Mouse (Mus musculus) lung, embryonic 15.5 days (tissue): ENCODE results near the gene Ocrl. TPM values are rescaled to one million over a fixed set of nuclear protein-coding genes. Genes with fewer than 3 reads are reported as not detected.
A peak's percentile ranks its signal among the peaks of the same experiment; 100 is the strongest.

ENCODE experiments used
- ATAC-seq: fragments of 200-750 bp; cut with Nextera tagmentation; 2 replicates; pipeline ENCODE4 v1.8.0; 2017; ENCODE audit warnings: moderate number of reproducible peaks, borderline replicate concordance; ENCODE audit not compliant: low FRiP score, low TSS enrichment; ENCODE audit errors: extremely low read depth
- H3K27ac ChIP-seq: fragments of 300-500 bp; sonication (generic); 2 replicates; pipeline ENCODE4 v1.5.1; 2015; ENCODE audit warnings: moderate library complexity, mild to moderate bottlenecking, inconsistent platforms
- H3K27me3 ChIP-seq: fragments of 300-500 bp; sonication (generic); 2 replicates; pipeline ENCODE4 v1.6.1; 2015; ENCODE audit warnings: inconsistent platforms
- H3K36me3 ChIP-seq: fragments of 300-500 bp; sonication (generic); 2 replicates; pipeline ENCODE4 v1.6.1; 2015; ENCODE audit warnings: inconsistent platforms
- H3K4me1 ChIP-seq: fragments of 300-500 bp; sonication (generic); 2 replicates; pipeline ENCODE4 v1.6.1; 2015; ENCODE audit warnings: inconsistent platforms
- H3K4me2 ChIP-seq: fragments of 300-500 bp; sonication (generic); 2 replicates; pipeline ENCODE4 v1.6.1; 2015; ENCODE audit warnings: inconsistent platforms, mild to moderate bottlenecking, moderate library complexity
- H3K4me3 ChIP-seq: fragments of 300-500 bp; sonication (generic); 2 replicates; pipeline ENCODE4 v1.5.1; 2015; ENCODE audit warnings: mild to moderate bottlenecking, inconsistent platforms
- H3K9ac ChIP-seq: fragments of 300-500 bp; sonication (generic); 2 replicates; pipeline ENCODE4 v1.6.1; 2015; ENCODE audit warnings: inconsistent platforms
- H3K9me3 ChIP-seq: fragments of 300-500 bp; sonication (generic); 2 replicates; pipeline ENCODE4 v1.6.1; 2016; ENCODE audit warnings: inconsistent platforms
- WGBS: fragments of 180-500 bp; shearing (Covaris S2); methylation state at CpG from one replicate; pipeline ENCODE4 v1.1.7; 2015; 5-methylcytosine and 5-hydroxymethylcytosine counted together
- polyA plus RNA-seq: library from polyadenylated mRNA; unstranded; fragments of >200 nt; fragmentation: Nextera tagmentation; extraction: Ambion mirVana; gene quantifications from 2 replicates; pipeline ENCODE4 v1.2.1, GENCODE M21; 2015

The Ocrl gene
- polyA plus RNA-seq: 16.1 and 19.4 TPM in 2 replicates

- no peaks in the 10 kb centered on the region for H3K9me3 ChIP-seq
- H3K9ac ChIP-seq: peak within 1 kb of the TSS; percentile 72
- H3K4me1 ChIP-seq: peaks cover 5% of the 10 kb centered on the region; the same call in 1 of the 2 replicates
- WGBS: 17% methylated on average over 35 of the region's 35 CpGs
- H3K36me3 ChIP-seq: no peaks in the 10 kb centered on the region
- H3K4me2 ChIP-seq: peak within 1 kb of the TSS; percentile 53
- H3K4me3 ChIP-seq: peak within 1 kb of the TSS; percentile 72
- H3K27ac ChIP-seq: peak within 1 kb of the TSS; percentile 80
- H3K27me3 ChIP-seq: no peaks in the 10 kb centered on the region
- peak; percentile 87 for ATAC-seq
These were observed at the start of gene Ocrl for GRCm38 (mm10) chrX:47912306-47912792. Gene Ocrl (plus strand): TSS chrX:47912387.

GRCm38 (mm10) chrX:47880052-47880451 is 32.1 kb upstream of the Ocrl start:
- Histone ChIP-seq H3K36me3 (no peaks in the 10 kb centered on the region), H3K4me3 (no peak overlapping the region), H3K27me3 (no peaks in the 10 kb centered on the region), H3K27ac (no peak overlapping the region), H3K4me2 (no peak overlapping the region), H3K9ac (no peak overlapping the region), H3K9me3 (no peaks in the 10 kb centered on the region), H3K4me1 (0 out of 2 replicates have a peak, but pooled peaks cover 3% of the 10 kb centered on the region)
- peak; percentile 49; the same call in 1 of the 2 replicates for ATAC-seq
- WGBS: 21% methylated on average over 2 of the region's 2 CpGs

- Histone ChIP-seq H3K4me1 (0 out of 2 replicates have a peak, but pooled peaks cover 3% of the 10 kb centered on the region), H3K9me3 (no peaks in the 10 kb centered on the region), H3K4me2 (no peak overlapping the region), H3K36me3 (no peaks in the 10 kb centered on the region), H3K9ac (no peak overlapping the region), H3K27ac (no peak overlapping the region), H3K27me3 (no peaks in the 10 kb centered on the region), H3K4me3 (no peak overlapping the region)
- no peak for ATAC-seq
- 60% methylated on average over 6 of the region's 6 CpGs for WGBS
These were observed 29.4 kb upstream of the Ocrl start for GRCm38 (mm10) chrX:47882813-47883212.

- H3K27me3 ChIP-seq: no peaks in the 10 kb centered on the region
- H3K9ac ChIP-seq: no peak overlapping the region
- no peaks in the 10 kb centered on the region for H3K9me3 ChIP-seq
- H3K4me3 ChIP-seq: no peak overlapping the region
- no peaks in the 10 kb centered on the region for H3K4me1 ChIP-seq
- no peak overlapping the region for H3K27ac ChIP-seq
- no peak overlapping the region for H3K4me2 ChIP-seq
- 33% methylated on average over 2 of the region's 2 CpGs for WGBS
- H3K36me3 ChIP-seq: no peaks in the 10 kb centered on the region
- no peak for ATAC-seq
These were observed 24.8 kb upstream of the Ocrl start for GRCm38 (mm10) chrX:47887401-47887800.

GRCm38 (mm10) chrX:47891243-47891906 is 20.8 kb upstream of the Ocrl start:
- H3K4me3 ChIP-seq: peak overlapping the region; percentile 62
- ATAC-seq: peak; percentile 54; the same call in 1 of the 2 replicates
- no peaks in the 10 kb centered on the region for H3K36me3 ChIP-seq
- no peaks in the 10 kb centered on the region for H3K27me3 ChIP-seq
- no peaks in the 10 kb centered on the region for H3K9me3 ChIP-seq
- H3K9ac ChIP-seq: peak overlapping the region; percentile 62
- peak overlapping the region; percentile 74; the same call in 1 of the 2 replicates for H3K27ac ChIP-seq
- H3K4me2 ChIP-seq: peak overlapping the region; percentile 65
- WGBS: 10% methylated on average over 9 of the region's 12 CpGs
- H3K4me1 ChIP-seq: no peaks in the 10 kb centered on the region

GRCm38 (mm10) chrX:47891907-47892430 is 20.2 kb upstream of the Ocrl start:
- no peaks in the 10 kb centered on the region for H3K27me3 ChIP-seq
- peak overlapping the region; percentile 65 for H3K4me2 ChIP-seq
- 17% methylated on average over 34 of the region's 36 CpGs for WGBS
- H3K4me1 ChIP-seq: no peaks in the 10 kb centered on the region
- H3K27ac ChIP-seq: peak overlapping the region; percentile 74
- H3K4me3 ChIP-seq: peak overlapping the region; percentile 62
- no peaks in the 10 kb centered on the region for H3K9me3 ChIP-seq
- peak overlapping the region; percentile 62 for H3K9ac ChIP-seq
- ATAC-seq: peak; percentile 69
- H3K36me3 ChIP-seq: no peaks in the 10 kb centered on the region

GRCm38 (mm10) chrX:47892431-47893024 is 19.7 kb upstream of the Ocrl start, which contains the start of gene Smarca1:
Gene Smarca1 (minus strand): TSS chrX:47892974.
- peak within 1 kb of the TSS; percentile 74 for H3K27ac ChIP-seq
- no peaks in the 10 kb centered on the region for H3K9me3 ChIP-seq
- peak within 1 kb of the TSS; percentile 62 for H3K9ac ChIP-seq
- H3K4me1 ChIP-seq: no peaks in the 10 kb centered on the region
- peak; percentile 81 for ATAC-seq
- H3K4me3 ChIP-seq: peak within 1 kb of the TSS; percentile 62
- H3K4me2 ChIP-seq: peak within 1 kb of the TSS; percentile 65
- H3K27me3 ChIP-seq: no peaks in the 10 kb centered on the region
- WGBS: 16% methylated on average over 13 of the region's 17 CpGs
- no peaks in the 10 kb centered on the region for H3K36me3 ChIP-seq

- Histone ChIP-seq H3K4me3 (peak overlapping the region; percentile 72), H3K36me3 (no peaks in the 10 kb centered on the region), H3K9me3 (no peaks in the 10 kb centered on the region), H3K27me3 (no peaks in the 10 kb centered on the region), H3K4me2 (peak overlapping the region; percentile 53), H3K4me1 (peaks cover 5% of the 10 kb centered on the region; the same call in 1 of the 2 replicates), H3K27ac (peak overlapping the region; percentile 10; the same call in 1 of the 2 replicates), H3K9ac (0 out of 2 replicates have a peak overlapping the region, but pooled peaks have one; percentile 13)
- whole genome bisulfite sequencing: 13% methylated on average over 8 of the region's 8 CpGs
- peak; percentile 24; the same call in 1 of the 2 replicates for ATAC-seq
These were observed 836 bp downstream of the Ocrl start for GRCm38 (mm10) chrX:47912904-47913542.

- no peak for ATAC-seq
- Histone ChIP-seq H3K4me3 (peak overlapping the region; percentile 72; the same call in 1 of the 2 replicates), H3K27me3 (no peaks in the 10 kb centered on the region), H3K4me1 (peaks cover 5% of the 10 kb centered on the region; the same call in 1 of the 2 replicates), H3K36me3 (no peaks in the 10 kb centered on the region), H3K9me3 (no peaks in the 10 kb centered on the region), H3K9ac (0 out of 2 replicates have a peak overlapping the region, but pooled peaks have one; percentile 13), H3K4me2 (peak overlapping the region; percentile 53), H3K27ac (no peak overlapping the region; the same call in 1 of the 2 replicates)
- whole genome bisulfite sequencing: 47% methylated on average over 7 of the region's 7 CpGs
These were observed 1.4 kb downstream of the Ocrl start for GRCm38 (mm10) chrX:47913543-47913938.

- Histone ChIP-seq H3K9ac (no peak overlapping the region), H3K4me3 (no peak overlapping the region), H3K27me3 (no peaks in the 10 kb centered on the region), H3K27ac (no peak overlapping the region), H3K36me3 (no peaks in the 10 kb centered on the region), H3K4me2 (no peak overlapping the region), H3K4me1 (peaks cover 5% of the 10 kb centered on the region; the same call in 1 of the 2 replicates), H3K9me3 (no peaks in the 10 kb centered on the region)
- WGBS: 67% methylated on average over 1 of the region's 1 CpGs
- ATAC-seq: no peak
These were observed 4.6 kb downstream of the Ocrl start for GRCm38 (mm10) chrX:47916831-47917230.

GRCm38 (mm10) chrX:47920541-47920940 is 8.4 kb downstream of the Ocrl start:
- 70% methylated on average over 5 of the region's 5 CpGs for WGBS
- H3K4me2 ChIP-seq: no peak overlapping the region
- H3K36me3 ChIP-seq: no peaks in the 10 kb centered on the region
- H3K4me3 ChIP-seq: no peak overlapping the region
- no peaks in the 10 kb centered on the region for H3K9me3 ChIP-seq
- H3K4me1 ChIP-seq: no peaks in the 10 kb centered on the region
- no peak overlapping the region for H3K9ac ChIP-seq
- no peak overlapping the region for H3K27ac ChIP-seq
- H3K27me3 ChIP-seq: no peaks in the 10 kb centered on the region
- ATAC-seq: no peak
